Mouse (Mus musculus): ENCODE measurements around the gene Emp2. TPM values are rescaled to one million over a fixed set of nuclear protein-coding genes. Genes with fewer than 3 reads are reported as not detected.

Gene Emp2
- polyA plus RNA-seq (2012; rRNA removed) = 763 and 1,000 TPM in 2 replicates

DNA sequence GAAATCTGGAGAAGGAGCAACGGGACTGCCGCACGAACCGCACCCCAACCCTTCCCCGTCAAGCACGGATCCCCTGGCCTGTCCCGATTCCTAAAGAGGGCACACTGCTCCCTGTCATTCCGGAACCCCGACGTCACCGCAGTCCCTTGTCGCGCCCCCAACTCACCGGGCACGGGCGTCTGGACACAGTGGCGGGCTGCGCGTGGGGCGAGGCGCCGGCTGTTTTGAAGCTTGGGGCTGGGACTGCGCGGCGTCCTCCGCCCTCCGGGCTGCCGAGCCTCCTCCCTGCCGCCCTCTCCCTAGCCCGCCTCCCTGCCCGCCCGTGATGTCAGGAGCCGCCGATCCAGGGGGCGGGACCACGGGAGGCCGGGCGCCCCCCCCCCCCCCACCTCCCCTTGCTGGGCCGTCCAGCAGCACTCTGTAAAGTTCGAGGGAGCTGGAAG, at the start of gene Emp2:
Gene Emp2, minus strand, starts transcription at position 323 of the 443 bp plus-strand sequence.
- TF ChIP-seq CTCF (IDR thresholded peaks at IDR 0.05; ENCODE audit: insufficient read depth, low read length) (no peak), POLR2A (IDR thresholded peaks at IDR 0.05; ENCODE audit: borderline replicate concordance, extremely low read depth, low read depth, low read length) (peak; percentile 59)
- H3K4me1 ChIP-seq (ENCODE audit: control insufficient read depth, insufficient read depth, low read length) = peaks cover 2% of the 10 kb centered on the region
- under 1% methylated on average over 37 of the region's 40 CpGs for WGBS
- DNase-seq = peak; percentile 83
- peak within 1 kb of the TSS; percentile 93 for H3K4me3 ChIP-seq (replicated peaks; ENCODE audit: extremely low read depth, low read depth, low read length)

DNA sequence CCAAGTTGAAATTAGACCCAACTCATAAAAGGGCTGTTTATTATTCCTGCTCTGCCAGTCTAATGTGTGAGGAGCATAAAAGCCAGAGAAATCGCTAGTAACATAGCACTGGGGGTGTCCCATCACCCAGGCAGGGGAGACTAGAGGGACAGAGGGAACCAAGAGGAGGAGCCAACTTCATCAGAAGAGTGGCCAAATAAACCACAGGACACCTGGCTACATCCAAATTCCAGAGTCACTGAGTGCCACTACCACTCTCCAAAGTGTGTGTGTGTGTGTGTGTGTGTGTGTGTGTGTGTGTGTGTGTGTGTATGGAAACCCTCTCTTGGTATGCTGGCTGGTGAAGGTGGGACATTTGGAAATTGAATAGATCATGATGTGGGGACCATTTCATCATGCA, 49.3 kb upstream of the Emp2 start:
- no peak for DNase-seq
- H3K4me3 ChIP-seq (replicated peaks; ENCODE audit: extremely low read depth, low read depth, low read length) = no peak overlapping the region
- TF ChIP-seq POLR2A (IDR thresholded peaks at IDR 0.05; ENCODE audit: borderline replicate concordance, extremely low read depth, low read depth, low read length) (no peak), CTCF (IDR thresholded peaks at IDR 0.05; ENCODE audit: insufficient read depth, low read length) (no peak)
- peaks cover 5% of the 10 kb centered on the region; the same call in 1 of the 2 replicates for H3K4me1 ChIP-seq (ENCODE audit: control insufficient read depth, insufficient read depth, low read length)
- WGBS = 55% methylated on average over 1 of the region's 1 CpGs

DNA sequence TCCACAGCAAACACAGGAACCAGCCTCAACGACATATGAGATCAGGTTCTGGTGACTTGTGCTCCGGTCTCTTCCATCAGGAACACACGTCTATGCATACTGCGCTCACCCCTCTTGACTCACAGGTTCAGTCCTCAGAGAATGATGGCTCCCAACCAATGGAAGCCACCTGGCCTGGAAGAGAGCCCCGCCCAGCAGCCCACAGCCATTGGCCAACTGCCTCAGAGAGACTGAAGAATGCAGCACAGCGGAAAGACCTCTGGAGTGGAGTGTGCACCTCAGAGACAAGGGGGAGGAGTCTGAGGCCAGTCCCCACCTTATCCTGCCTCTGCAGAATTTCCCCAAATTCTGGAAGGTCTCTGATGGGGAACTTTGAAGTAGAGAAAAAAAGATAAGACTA, 45.5 kb upstream of the Emp2 start:
- no peak overlapping the region for H3K4me3 ChIP-seq (replicated peaks; ENCODE audit: extremely low read depth, low read depth, low read length)
- DNase-seq = no peak
- no peak for TF ChIP-seq POLR2A (IDR thresholded peaks at IDR 0.05; ENCODE audit: borderline replicate concordance, extremely low read depth, low read depth, low read length)
- TF ChIP-seq CTCF (IDR thresholded peaks at IDR 0.05; ENCODE audit: insufficient read depth, low read length) = no peak
- peaks cover 6% of the 10 kb centered on the region; the same call in 1 of the 2 replicates for H3K4me1 ChIP-seq (ENCODE audit: control insufficient read depth, insufficient read depth, low read length)
- WGBS = 69% methylated on average over 6 of the region's 6 CpGs

DNA sequence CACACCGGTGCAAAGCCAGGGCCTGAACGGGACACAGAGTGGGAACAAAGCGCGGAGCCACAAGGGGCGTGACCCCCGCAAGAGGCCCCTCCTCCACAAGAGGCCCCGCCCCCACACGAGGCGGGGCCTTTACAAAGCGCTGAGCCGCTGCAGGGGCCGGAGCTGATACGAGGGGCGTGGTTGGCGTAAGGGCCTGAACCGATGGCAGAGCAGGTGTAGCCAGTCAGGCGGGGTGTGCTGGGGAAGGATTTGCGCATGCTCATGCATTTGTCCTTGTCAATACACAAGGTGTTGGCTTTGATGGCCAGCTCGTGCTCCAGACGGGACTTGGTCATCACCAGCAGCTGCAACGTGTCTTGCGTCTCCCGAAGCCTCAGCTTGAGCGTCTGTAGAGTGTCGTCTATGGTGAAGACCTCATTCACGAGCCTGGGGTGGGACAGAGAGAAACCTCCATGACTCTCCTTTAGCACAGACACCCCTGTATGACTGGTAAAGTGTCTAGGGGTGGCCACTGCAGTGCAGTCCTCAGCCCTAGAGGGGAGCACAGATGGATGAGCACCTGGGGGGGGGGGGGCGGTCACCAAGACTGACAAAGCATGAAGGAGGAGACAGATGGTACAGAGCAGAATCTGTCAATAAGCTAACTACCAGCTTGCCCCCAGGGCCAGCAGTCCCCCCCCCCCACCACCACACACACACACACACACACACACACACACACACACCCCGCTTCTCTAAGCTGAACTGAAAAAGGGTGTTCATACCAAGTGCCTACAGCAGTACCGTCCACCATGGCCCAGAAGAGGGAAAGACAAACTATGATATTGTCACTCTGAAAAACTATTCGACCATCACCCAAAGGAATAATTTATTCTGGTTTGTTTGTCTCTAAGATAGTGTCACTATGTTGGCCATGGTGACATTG, 44.5 kb upstream of the Emp2 start:
- 20% methylated on average over 30 of the region's 30 CpGs for WGBS
- Histone ChIP-seq H3K4me3 (replicated peaks; ENCODE audit: extremely low read depth, low read depth, low read length) (no peak overlapping the region), H3K4me1 (ENCODE audit: control insufficient read depth, insufficient read depth, low read length) (peaks cover 6% of the 10 kb centered on the region; the same call in 1 of the 2 replicates)
- TF ChIP-seq CTCF (IDR thresholded peaks at IDR 0.05; ENCODE audit: insufficient read depth, low read length) (no peak), POLR2A (IDR thresholded peaks at IDR 0.05; ENCODE audit: borderline replicate concordance, extremely low read depth, low read depth, low read length) (peak; percentile 11; the same call in 1 of the 2 replicates)
- DNase-seq = peak; percentile 51

DNA sequence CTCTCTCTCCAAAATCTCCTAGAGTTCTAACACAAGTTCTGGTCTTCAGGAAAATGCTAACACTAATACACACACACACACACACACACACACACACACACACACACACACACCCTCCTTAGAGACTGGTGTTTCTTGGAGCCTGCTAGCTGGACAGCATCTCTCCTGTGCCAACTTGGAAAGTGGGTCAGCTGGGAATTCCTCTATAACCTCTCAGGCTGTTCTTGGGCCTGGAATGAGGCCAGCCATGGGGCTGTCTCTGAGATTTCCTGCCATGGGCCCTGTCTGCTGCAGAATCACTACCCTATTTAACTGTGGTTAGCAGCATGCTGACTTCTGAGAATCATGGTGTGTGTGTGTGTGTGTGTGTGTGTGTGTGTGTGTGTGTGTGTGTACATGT, 41.2 kb upstream of the Emp2 start:
- TF ChIP-seq CTCF (IDR thresholded peaks at IDR 0.05; ENCODE audit: insufficient read depth, low read length) = no peak
- no peak for TF ChIP-seq POLR2A (IDR thresholded peaks at IDR 0.05; ENCODE audit: borderline replicate concordance, extremely low read depth, low read depth, low read length)
- DNase-seq = peak; percentile 44
- Histone ChIP-seq H3K4me1 (ENCODE audit: control insufficient read depth, insufficient read depth, low read length) (peaks cover 6% of the 10 kb centered on the region; the same call in 1 of the 2 replicates), H3K4me3 (replicated peaks; ENCODE audit: extremely low read depth, low read depth, low read length) (no peak overlapping the region)

DNA sequence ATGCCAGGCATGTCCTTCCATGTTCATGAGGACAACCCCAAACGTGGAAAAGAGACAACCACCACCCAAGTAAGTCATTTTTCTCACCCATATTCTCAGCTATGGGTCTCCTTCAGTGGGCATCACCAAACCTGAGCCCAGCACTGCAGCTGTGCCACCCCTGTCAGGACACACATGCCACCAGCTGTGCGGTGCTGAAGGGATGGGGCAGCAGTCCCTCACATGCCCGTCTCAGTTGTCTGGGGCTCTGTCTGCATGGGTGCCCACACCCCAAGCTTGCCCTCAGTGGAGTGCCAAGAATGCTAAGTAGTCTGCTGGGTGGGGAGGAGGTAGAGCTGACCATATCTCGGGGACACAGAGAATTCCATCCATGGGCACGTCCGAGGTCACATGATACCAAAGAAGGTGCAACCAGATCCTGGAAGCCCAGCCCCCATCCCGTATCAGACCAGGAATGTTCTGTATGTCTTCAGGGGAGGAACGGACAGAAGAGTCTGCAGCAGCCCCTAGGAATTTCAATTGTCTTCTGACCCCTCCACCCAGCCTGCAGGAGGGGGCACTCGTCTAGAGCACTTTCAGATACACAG, 37.4 kb upstream of the Emp2 start:
- WGBS = 46% methylated on average over 9 of the region's 9 CpGs
- TF ChIP-seq POLR2A (IDR thresholded peaks at IDR 0.05; ENCODE audit: borderline replicate concordance, extremely low read depth, low read depth, low read length) (no peak), CTCF (IDR thresholded peaks at IDR 0.05; ENCODE audit: insufficient read depth, low read length) (no peak)
- peak; percentile 64 for DNase-seq
- Histone ChIP-seq H3K4me1 (ENCODE audit: control insufficient read depth, insufficient read depth, low read length) (peaks cover 6% of the 10 kb centered on the region; the same call in 1 of the 2 replicates), H3K4me3 (replicated peaks; ENCODE audit: extremely low read depth, low read depth, low read length) (no peak overlapping the region)

DNA sequence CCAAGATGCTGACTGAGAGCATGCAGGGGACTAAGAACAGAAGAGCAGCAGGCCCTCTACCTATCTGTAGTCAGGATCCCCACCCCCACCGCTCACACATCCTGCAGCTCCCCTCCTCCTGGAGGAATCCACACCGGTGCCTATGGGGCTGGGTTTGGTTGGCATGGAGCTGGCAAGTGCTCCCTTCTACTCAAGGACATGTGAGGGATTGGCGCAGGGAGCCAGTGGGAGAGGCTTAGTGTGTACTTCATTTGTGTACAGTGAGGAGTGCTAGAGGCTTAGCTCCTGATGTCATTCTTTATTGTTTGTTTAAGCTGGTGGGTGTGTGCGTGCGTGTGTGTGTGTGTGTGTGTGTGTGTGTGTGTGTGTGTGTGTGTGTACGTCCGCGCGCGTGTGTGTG, 36.1 kb upstream of the Emp2 start:
- TF ChIP-seq POLR2A (IDR thresholded peaks at IDR 0.05; ENCODE audit: borderline replicate concordance, extremely low read depth, low read depth, low read length) (no peak), CTCF (IDR thresholded peaks at IDR 0.05; ENCODE audit: insufficient read depth, low read length) (no peak)
- H3K4me1 ChIP-seq (ENCODE audit: control insufficient read depth, insufficient read depth, low read length) = peaks cover 6% of the 10 kb centered on the region; the same call in 1 of the 2 replicates
- no peak overlapping the region for H3K4me3 ChIP-seq (replicated peaks; ENCODE audit: extremely low read depth, low read depth, low read length)
- peak; percentile 69 for DNase-seq
- 69% methylated on average over 10 of the region's 10 CpGs for WGBS

DNA sequence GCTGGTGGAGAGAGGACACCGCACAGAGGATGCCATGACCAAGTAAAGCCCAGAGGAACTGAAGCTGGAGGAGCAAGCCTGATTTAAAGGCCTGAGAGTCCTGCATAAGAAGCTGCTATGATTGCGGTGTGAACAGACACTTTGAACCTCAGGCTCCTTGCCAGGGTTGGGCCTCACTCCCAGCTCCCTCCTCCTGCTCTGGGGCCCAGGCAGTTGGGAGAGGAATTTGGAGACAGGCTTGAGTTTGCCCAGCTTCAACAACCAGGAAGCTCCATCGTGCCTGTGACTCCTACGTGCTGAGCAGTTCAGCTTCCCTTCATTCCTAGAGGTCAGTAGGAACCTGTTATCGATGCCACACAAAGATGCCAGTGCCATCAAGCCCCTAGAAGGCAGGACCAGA, 35.7 kb upstream of the Emp2 start:
- H3K4me3 ChIP-seq (replicated peaks; ENCODE audit: extremely low read depth, low read depth, low read length) = no peak overlapping the region
- peak; percentile 58 for DNase-seq
- peaks cover 4% of the 10 kb centered on the region; the same call in 1 of the 2 replicates for H3K4me1 ChIP-seq (ENCODE audit: control insufficient read depth, insufficient read depth, low read length)
- no peak for TF ChIP-seq CTCF (IDR thresholded peaks at IDR 0.05; ENCODE audit: insufficient read depth, low read length)
- TF ChIP-seq POLR2A (IDR thresholded peaks at IDR 0.05; ENCODE audit: borderline replicate concordance, extremely low read depth, low read depth, low read length) = no peak
- WGBS = 40% methylated on average over 5 of the region's 5 CpGs

DNA sequence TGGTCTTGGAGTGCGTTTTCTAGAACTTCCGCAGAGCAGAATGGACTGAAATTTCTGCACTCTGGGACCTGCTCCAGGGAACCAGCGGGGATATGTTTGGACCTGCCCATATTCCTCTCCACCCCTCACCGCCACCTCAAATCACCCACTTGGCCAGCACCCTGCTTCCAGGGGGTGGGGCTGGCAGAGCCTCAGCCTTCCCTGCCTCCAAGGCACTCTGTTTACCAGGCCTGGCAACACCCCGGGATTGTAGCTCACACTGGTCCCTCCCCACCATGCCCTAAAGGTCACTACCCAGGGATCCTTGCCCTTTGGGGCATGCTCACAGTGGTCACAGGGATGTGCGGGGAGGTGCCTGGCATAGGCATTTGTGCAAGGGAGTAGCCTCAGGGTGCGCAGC, 33.8 kb upstream of the Emp2 start:
- 54% methylated on average over 7 of the region's 7 CpGs for WGBS
- H3K4me1 ChIP-seq (ENCODE audit: control insufficient read depth, insufficient read depth, low read length) = 0 out of 2 replicates have a peak, but pooled peaks cover 2% of the 10 kb centered on the region
- DNase-seq = peak; percentile 69
- TF ChIP-seq CTCF (IDR thresholded peaks at IDR 0.05; ENCODE audit: insufficient read depth, low read length) (no peak), POLR2A (IDR thresholded peaks at IDR 0.05; ENCODE audit: borderline replicate concordance, extremely low read depth, low read depth, low read length) (no peak)
- no peak overlapping the region for H3K4me3 ChIP-seq (replicated peaks; ENCODE audit: extremely low read depth, low read depth, low read length)
